Mouse (Mus musculus): ENCODE results near the gene Pear1.

DNA sequence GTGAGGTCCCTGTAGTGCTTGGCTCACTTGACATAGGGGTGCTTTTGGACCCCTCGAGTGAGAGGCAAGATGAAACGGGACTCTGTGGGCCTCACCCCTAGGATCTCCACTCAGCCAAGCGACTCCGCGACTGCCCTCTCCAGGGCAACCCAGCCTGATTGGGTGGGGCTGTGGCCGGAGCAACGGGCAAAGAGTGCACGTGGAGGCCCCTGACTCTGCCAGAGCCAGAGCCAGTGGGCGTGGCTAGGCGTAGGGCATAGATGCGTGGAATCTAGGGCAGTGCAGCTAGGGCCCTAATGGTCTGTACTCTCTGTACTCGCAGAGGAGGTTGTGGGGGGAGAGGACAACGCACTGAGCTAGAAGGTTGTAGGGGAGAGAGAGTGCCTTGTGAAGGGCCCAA, 75.7 kb downstream of the Pear1 start, which contains the start of gene Lrrc71:
- TF ChIP-seq CTCF (IDR thresholded peaks at IDR 0.05; ENCODE audit: extremely low read depth, insufficient read depth, low read length) (no peak), POLR2A (IDR thresholded peaks at IDR 0.05; ENCODE audit: extremely low read depth, insufficient read depth, low read length) (no peak)
